Mouse (Mus musculus): Measurements from ENCODE around the gene 4921536K21Rik.

The 4921536K21Rik gene

DNA sequence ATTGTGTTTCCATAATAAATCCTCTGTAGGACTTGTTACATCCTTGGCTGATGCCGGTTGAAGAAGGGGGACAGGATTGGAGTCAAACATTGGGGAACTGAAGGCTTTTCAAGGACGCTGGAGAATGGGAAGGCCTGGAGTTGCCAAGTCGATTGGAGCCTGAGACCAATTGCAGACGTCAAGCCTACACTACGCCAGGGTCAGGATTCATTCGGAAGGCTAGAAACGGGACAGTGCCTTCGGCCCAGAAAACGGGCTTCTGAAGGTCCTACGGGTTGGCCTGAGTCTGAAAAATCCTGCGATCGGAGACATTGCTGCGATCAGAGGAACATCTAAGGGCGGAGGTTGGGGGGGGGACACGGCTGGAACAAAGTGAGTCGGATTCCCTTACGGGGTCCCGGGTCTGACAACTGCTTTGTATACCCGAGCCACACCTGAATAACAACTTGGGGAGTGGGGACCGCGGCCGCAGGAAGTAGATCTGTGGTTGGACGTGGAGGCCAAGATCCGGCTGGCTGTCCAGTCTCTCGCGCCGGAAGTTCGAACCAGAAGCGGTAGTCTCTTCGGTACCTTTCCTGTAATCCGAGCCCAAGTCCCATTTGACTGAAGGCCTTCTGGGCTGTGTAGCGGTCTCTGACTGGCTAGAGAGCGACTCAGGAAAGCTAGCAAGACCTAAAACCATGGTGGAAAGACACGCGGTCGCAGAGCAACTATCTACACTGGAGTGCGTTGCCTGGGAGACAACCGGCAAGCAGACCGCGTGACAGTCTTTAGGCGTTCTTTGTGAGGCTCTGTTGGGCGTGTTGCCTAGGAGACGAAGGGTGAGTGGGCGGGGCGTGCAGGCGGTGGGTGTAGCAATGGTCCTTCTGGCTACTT lies at the start of gene 4921536K21Rik, which contains the start of gene Dusp18:
Gene 4921536K21Rik (minus strand): TSS at position 693 of the 876 bp plus-strand sequence.
Gene Dusp18 (plus strand): TSS at position 835 of the 876 bp plus-strand sequence.
- DNase-seq (ENCODE audit: low spot score in 2 of 2): peak; percentile 84 to 94

DNA sequence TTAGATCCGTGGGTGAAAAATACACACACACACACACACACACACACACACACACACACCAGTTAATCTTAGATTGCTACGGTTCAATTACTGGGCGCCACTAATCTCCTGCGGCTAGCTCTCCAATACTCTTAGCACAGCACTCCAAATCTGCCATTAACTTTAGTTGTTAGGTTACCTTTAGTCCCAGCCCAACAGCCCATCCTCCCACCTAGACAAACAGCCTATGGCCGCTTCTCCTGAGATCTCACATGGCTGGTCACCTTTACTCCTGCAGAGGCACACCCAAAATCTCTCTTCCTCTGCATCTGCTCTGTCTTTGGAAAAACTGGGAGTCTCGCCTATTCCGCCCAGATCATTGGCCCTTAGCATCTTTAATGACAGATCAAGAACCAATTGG lies 46.5 kb upstream of the 4921536K21Rik start:
- peak in 1 of 2 experiments; percentile 7 for DNase-seq (ENCODE audit: low spot score in 2 of 2)

DNA sequence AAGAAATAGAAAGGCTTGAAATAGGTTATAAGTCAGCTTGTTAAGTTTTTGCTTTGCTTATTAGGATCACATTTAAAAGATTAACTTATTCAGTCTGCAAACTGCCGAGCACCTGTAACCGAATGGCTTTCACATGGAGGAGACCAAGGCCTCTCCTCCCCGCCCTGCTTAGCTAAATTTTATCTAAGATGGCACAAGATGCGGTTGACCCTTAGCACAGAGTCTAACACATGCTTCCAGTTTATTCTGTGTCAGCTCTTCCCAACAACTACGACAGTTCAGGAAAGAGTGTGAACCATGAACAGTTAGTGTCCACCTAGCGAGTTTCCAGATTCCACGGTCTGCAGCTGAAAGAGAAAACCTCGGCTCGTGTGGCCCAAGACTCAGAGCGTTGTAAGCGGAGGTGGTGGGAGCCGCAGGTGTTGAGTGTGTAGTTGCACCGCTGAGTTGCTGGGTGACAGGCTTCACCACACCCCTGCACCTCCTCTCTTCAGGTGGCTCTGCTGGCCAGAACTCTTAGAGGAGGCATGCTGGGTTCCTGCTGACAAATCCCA lies 42.5 kb upstream of the 4921536K21Rik start:
- peak in 1 of 2 experiments; percentile 7 for DNase-seq (ENCODE audit: low spot score in 2 of 2)

DNA sequence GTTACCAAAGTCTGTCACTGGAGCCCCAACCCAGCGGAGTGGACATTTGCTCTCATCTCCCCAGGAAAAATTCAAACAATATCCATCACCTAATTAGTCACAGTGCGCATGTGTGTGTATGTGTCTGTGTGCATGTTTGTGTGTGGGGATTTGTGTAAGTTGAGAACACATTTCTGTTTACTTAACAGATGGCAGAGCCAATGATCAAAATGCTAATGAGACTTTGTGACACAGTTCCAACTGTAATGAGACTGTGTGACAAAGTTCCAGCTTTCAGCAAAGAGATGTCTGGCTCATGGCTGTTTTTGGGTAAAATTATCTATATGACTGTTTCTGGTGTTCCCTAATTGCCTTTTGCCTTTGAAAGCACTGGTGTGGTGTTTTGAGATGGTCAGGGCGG lies 41.4 kb upstream of the 4921536K21Rik start:
- DNase-seq (ENCODE audit: low spot score in 2 of 2): no peak

DNA sequence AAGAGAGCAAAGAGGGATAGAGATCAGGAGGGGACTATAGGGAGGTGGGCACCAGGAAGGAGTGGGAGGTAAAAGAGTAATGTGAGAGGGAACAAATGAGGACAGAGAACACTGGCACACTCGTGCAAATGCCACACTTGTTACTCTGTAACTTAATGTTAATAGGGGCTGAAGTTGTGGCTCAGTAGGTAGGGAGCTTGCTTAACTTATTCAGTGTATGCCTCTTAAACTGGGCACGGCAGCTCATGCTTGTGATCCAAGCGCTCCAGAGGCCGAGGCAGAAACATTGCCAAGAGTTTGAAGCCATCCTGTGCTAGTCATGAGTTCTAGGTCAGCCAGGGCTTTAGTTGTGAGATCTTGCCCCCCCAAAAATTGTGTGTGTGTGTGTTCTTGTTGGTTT lies 40.2 kb upstream of the 4921536K21Rik start:
- peak in 1 of 2 experiments; percentile 7 for DNase-seq (ENCODE audit: low spot score in 2 of 2)

DNA sequence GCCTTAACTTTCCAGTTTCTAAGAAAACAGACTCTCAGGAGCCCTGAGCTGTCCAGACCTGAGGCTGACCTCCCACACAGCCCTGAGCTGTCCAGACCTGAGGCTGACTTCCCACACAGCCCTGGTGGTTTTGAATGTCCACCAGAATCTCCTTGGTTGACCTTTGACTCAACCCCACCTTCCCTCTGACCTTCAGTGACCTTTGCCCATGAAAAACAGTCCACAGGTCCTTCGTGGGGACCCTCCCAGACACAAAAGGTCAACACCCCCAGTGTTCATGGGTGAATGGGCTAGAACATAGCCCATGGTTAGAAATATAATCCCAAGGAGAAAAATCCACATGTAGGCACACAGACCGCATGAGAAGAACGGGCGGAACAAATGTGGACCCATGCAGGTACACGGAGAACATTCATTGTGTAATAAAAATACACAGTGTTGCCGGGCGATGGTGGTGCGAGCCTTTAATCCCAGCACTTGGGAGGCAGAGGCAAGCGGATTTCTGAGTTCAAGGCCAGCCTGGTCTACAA lies 38.9 kb upstream of the 4921536K21Rik start:
- peak in 1 of 2 experiments; percentile 10 for DNase-seq (ENCODE audit: low spot score in 2 of 2)

DNA sequence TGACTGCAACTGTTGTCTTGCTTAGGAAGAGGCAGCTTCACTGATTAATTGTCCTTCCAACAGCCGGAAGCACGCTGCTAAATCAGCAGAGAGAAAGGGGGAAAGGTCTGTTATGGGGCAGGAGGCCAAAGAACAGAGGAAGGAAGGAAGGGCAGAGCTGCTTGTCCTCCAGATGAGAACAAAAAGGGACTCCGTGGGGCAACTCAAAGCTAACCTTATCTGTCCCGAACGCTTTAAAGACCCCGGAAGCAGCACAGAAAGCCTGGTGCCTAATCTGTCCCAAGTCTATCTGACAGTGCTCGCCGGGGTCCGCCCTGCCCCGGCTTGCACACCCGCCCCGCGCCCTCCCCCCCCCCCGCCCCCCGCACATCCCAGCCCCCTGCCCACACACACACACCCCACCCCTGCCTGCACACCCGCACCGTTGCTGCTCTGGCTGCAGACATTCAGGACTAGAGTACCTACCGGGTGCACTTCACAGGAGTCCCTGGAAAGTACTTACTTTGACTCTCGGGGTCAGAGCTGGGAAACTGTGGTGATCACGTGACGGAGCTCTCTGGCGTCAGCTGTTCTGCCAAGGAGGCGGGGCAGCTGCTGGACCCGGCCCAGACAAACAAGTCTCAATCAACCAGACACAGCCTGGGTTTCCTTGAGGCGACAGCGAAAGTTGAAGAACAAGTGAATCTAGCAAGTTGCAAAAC lies 36.8 kb upstream of the 4921536K21Rik start, which contains the start of gene Tcn2:
Gene Tcn2 (minus strand): TSS at position 649 of the 701 bp plus-strand sequence.
- DNase-seq (ENCODE audit: low spot score in 2 of 2): peak; percentile 70 to 80

DNA sequence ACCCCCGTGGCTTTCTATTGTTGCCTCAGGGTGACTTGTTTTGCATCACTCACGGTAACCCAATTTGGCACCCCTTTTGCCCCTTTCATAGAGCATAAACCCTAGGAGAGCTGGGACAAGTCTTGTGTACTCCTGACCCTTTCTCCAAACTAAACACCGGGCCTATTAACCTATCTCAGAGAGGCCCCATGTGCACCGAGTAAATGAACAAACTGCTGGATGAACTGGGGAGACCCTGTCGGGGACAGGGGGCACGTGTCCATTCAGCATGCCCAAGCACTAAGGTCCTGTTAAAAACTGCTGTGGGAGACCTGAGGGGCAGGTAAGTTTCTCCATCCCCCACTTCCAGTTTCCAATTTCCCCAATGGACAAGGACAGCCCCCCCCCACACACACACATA lies 36.0 kb upstream of the 4921536K21Rik start:
- peak in 1 of 2 experiments; percentile 9 for DNase-seq (ENCODE audit: low spot score in 2 of 2)

DNA sequence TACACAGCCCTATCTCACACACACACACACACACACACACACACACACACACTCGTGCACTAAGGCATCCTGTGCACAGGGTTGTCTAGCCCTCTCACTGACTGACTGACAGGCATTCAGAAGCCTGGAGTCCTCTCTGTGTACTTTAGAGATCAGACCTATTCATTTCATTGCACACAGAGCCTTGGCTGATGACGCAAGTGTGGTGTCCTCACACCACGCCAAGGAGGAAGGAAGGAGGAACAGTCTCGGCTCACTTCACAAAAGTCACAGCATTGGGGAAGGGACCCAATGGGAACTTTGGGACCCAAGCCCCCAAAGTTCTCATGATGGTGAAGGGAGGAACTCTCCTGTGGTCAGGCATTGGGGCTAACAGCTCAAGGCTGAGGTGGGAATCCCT lies 35.1 kb upstream of the 4921536K21Rik start:
- peak in 1 of 2 experiments; percentile 10 for DNase-seq (ENCODE audit: low spot score in 2 of 2)

DNA sequence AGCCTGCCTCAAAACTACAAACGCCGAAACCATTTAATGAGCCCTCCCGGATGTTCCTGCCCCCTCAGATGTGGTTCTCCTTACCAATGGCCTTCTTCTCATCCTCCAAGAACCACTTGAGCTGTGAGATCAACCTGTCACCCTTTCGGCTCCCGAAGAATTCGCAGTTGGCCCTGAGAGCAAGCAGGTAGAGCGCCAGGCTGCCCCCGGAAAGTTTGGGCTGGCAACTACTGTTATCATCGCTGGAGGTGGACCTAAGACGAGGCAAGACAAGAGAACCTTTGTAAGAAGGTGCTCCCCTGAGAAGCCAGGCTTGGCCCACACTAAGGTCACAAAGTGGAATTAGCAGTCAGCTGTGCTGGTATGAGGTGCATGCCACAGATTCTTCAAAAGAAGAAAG lies 31.0 kb upstream of the 4921536K21Rik start:
- peak in 1 of 2 experiments; percentile 58 for DNase-seq (ENCODE audit: low spot score in 2 of 2)

DNA sequence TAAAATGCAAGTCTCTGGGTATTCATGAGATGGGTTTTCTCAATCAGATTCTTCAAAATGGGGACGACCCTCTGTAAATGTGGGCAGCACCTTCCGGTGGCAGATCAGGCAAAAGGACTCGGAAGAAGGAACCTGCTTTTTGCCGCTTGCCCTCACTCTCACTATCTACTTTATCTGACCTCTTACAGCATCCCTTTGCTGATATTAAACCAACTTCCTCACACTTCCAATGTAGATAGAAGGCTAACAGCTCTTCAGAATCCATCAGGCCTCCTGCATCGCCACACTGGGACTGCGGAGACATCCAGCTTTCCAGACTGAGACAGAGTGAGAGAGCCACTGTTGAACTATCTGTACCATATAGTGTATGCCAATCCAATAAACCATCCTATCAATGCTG lies 27.8 kb upstream of the 4921536K21Rik start:
- no peak for DNase-seq (ENCODE audit: low spot score in 2 of 2)

DNA sequence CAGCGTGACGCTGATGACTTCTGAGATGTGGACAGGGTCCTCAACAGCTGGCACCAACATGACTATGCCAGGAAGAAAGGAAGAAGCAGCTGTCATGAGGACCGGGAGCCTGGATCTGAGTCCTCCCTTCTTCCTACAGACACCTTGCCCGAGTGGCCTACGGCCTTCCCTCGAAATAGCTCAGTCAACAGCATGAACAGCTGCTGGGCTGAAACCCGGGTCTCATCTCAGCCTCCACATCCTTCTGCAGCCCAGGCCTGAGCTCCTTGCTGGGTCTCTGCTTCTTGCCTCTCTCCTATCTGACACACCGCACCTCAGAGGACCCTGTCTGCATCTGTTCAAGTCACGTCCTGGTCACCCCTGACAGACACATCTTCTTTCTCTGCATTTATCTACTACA lies 27.2 kb upstream of the 4921536K21Rik start:
- DNase-seq (ENCODE audit: low spot score in 2 of 2): no peak

DNA sequence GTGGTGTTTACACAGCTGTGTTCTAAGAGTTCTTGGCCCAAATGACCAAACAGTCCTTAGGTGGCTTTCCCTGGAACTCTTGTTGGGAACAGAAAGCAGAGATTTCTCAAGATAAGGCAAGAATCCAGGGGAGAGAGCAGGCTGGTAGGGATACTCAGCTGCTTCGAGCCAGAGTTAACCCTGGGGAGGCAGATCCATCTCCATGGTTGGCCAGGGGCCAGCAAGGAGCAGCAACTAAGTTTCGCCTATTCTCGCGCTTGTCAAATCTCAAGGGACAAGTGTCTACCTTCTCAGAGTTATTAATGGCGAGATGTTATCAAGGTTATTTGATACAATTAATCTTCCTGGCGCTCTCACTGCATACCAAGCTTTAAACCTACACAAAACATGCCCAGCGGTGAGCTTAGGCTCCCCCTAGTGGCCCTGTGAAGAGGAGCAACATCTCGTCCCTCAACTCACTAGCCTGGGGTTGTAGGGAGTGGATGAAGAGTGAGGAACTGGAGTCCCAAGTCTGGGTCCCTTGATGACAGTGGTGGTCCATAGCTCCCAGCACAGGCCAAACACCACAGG lies 26.5 kb upstream of the 4921536K21Rik start:
- DNase-seq (ENCODE audit: low spot score in 2 of 2): no peak

DNA sequence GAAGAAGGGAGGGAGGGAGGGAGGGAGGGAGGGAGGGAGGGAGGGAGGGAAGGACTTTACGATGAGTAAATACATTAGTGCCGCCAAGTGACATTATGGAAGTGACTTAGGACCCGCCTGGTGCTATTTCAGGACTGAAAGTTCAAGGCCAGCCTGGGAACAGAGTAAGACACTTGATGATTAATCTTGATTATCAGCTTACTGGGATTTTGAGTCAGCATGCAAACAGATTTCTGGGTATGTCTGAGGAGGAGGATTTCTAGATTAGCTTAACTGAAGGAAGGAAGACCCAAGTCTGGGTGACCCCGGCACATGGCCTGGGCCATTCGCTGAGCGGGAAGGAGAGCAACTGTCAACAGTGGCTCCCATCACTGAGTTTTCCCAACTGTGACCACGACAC lies 25.6 kb upstream of the 4921536K21Rik start:
- no peak for DNase-seq (ENCODE audit: low spot score in 2 of 2)

DNA sequence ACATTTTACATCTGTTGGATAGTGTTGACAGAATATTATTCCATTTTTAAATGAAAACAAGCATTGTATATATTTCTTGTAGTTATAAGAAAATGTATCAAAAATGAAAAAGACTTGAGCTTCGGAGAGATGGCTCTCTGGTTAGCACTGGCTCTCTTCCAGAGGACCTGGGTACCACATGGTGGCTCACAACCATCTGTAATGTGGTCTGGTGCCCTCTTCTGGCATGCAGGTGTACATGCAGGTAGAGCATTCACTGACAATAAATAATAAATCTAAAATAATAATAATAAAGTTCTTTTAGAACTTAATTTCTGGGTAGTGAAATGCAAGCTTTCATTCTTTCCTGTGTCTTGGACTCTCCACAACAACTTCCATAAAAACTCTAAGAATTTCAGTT lies 23.8 kb upstream of the 4921536K21Rik start:
- no peak for DNase-seq (ENCODE audit: low spot score in 2 of 2)

DNA sequence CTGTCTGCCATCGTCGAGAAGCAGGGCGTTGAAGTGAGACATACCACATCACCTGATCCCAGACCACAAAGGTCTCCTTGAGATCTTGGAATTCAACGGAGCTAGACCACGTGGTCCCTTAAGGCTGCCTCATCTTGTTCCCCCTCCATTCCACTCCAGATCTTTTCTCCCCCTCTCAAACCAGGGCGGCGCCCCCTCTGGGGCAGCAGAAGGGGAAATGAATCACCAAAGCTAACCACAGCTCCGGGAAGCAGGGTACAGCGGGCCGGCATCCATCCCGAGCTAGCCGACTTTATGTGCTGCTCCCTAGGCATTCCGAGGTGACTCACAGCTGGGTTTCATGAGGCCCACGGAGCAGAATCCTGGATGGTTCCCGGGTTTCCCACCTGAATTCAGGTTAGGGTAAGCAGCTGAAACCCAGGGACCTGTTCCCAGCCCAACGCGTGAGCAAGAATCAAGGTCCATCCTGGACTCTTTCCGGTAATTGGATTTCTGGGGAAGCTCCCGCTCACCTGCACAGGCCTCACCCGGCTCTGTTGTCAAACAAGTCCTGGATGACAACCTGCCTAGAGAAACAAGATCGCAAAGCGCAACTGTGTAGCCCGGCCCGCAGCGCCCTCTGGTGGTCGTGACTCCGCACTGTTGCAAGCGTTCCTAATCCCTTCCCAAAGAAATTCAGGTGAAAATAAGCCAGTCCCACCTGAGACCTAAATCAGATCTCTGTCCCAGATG lies 19.4 kb upstream of the 4921536K21Rik start, which contains the start of gene Slc35e4:
Gene Slc35e4 (minus strand): TSS at position 556 of the 732 bp plus-strand sequence.
- DNase-seq (ENCODE audit: low spot score in 2 of 2): peak; percentile 60 to 86

DNA sequence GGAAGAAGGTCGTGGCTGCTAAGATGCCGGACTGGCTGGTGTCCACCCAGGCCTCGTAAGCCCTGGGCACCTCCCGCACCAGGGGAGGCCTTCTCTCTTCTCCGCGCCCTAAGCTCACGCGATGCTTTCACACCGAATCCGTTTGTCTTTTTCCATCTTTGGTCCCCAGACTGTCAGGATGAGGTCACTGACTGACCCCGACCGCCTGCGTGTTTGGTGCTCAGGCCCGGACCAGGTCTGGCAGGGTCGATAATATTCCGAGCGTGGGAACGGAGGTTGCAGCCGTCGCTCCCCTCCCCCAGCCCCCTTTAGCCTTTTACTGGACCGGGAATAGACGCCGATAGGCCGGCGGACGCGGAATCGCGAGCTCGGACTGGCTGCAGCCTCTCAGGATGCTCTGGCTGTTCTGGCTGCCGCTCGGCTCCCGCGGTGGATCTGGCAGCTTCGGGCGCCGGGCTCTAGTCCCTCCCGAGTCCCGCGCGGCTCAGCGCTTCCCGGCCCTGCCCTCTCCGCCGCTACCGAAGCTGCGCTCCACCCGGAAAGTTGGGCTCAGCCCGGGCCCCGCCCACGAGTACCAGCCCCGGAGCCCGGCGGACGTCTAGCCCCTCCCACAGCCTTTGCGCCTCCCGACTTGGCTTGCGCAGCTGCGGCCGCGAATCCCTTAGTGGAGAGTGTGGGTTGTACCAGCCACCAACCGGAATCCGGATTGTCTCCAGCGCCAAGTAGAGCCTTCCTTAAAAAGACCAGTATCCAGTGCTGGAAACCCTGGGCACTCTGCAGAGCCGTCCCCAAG lies 18.6 kb upstream of the 4921536K21Rik start:
- DNase-seq (ENCODE audit: low spot score in 2 of 2): peak; percentile 85 to 89

DNA sequence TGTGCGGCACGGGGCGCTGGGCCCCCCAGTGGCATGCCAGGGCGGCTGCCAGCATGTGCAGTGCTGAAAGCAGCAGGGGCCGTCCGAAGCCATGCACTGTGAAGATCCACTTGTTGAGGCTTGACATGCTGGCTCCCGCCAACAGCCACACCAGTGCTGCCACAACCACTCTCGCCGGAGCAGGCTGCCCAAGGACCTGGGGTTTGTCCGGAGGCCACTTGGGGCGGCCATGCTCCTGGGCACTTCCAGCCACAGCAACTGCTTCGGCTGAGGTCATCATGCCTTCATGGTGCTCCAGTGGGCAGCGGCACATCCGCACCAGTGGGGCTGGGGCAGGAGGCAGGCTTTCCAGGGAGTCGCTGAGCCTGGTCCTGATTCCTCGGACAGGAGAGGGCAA lies 18.0 kb upstream of the 4921536K21Rik start:
- peak in 1 of 2 experiments; percentile 29 for DNase-seq (ENCODE audit: low spot score in 2 of 2)

DNA sequence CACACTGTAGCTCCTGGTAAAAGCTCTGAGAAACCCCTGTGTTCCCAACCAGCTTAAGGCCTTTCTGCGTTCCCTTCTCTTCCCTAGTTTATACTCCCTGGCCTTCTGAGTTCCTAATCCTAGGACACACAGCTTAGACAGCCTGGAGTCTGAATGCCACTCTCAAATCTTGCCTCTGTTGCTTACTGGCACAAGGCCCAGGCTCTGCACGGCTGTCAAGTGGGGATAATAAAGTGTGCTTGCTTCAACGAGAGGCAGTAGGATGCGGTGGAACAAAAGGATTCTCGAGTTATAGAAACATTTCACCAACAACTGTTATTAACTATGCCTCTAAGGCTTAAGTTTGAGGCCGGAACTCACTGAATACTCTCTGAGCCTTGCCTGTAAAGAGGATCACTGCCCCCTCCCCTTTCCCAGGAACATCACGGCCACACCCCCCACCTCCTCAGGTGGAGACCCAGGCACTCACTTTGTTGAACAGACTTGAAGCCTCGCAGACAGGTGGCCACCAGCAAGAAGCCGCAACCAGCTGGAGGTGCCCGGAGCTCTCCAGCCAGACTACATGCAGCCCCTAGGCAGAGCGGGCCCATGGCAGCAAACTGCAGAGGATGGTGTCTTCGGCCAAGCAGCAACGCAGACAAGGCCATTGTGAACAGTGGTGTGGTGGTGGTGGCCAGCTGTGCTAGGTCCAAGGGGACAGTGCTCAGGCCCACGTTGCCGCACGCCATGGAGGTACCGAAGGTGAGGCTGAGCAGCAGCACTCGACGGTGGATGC lies 17.4 kb upstream of the 4921536K21Rik start:
- DNase-seq (ENCODE audit: low spot score in 2 of 2): no peak

Measured in urinary bladder, postnatal 4 days (tissue).